Mouse (Mus musculus): ENCODE measurements around the gene Ccdc62.

Gene Ccdc62

GRCm38 (mm10) chr5:123979221-123979979 lies 48.9 kb downstream of the Ccdc62 start:
- no peak for DNase-seq (ENCODE audit: low read depth, low spot score)

- DNase-seq (ENCODE audit: low read depth, low spot score) = no peak
Measured at GRCm38 (mm10) chr5:123979980-123980369, 49.5 kb downstream of the Ccdc62 start.

- DNase-seq (ENCODE audit: low read depth, low spot score) = no peak
Measured at GRCm38 (mm10) chr5:123980521-123981249, 50.2 kb downstream of the Ccdc62 start.

- no peak for DNase-seq (ENCODE audit: low read depth, low spot score)
Measured at GRCm38 (mm10) chr5:123981250-123981554, 50.7 kb downstream of the Ccdc62 start.

- no peak for DNase-seq (ENCODE audit: low read depth, low spot score)
Measured at GRCm38 (mm10) chr5:123982838-123983237, 52.4 kb downstream of the Ccdc62 start.

- no peak for DNase-seq (ENCODE audit: low read depth, low spot score)
Measured at GRCm38 (mm10) chr5:123985434-123985833, 55.0 kb downstream of the Ccdc62 start.

- DNase-seq (ENCODE audit: low read depth, low spot score) = no peak
Measured at GRCm38 (mm10) chr5:123986925-123987324, 56.4 kb downstream of the Ccdc62 start.

- DNase-seq (ENCODE audit: low read depth, low spot score) = no peak
Measured at GRCm38 (mm10) chr5:123987511-123987910, 57.0 kb downstream of the Ccdc62 start.

GRCm38 (mm10) chr5:123989941-123990885 lies 59.7 kb downstream of the Ccdc62 start:
- no peak for DNase-seq (ENCODE audit: low read depth, low spot score)

GRCm38 (mm10) chr5:123991321-123991720 lies 60.8 kb downstream of the Ccdc62 start:
- DNase-seq (ENCODE audit: low read depth, low spot score) = no peak

- DNase-seq (ENCODE audit: low read depth, low spot score) = no peak
Measured at GRCm38 (mm10) chr5:123992193-123992637, 61.7 kb downstream of the Ccdc62 start.

- peak; percentile 48 for DNase-seq (ENCODE audit: low read depth, low spot score)
Measured at GRCm38 (mm10) chr5:123992794-123993193, 62.3 kb downstream of the Ccdc62 start.

- no peak for DNase-seq (ENCODE audit: low read depth, low spot score)
Measured at GRCm38 (mm10) chr5:123993263-123994036, 63.0 kb downstream of the Ccdc62 start.

- DNase-seq (ENCODE audit: low read depth, low spot score) = no peak
Measured at GRCm38 (mm10) chr5:123994468-123994867, 64.0 kb downstream of the Ccdc62 start.

- DNase-seq (ENCODE audit: low read depth, low spot score) = no peak
Measured at GRCm38 (mm10) chr5:123995388-123995787, 64.9 kb downstream of the Ccdc62 start.

GRCm38 (mm10) chr5:123996194-123996593 lies 65.7 kb downstream of the Ccdc62 start:
- no peak for DNase-seq (ENCODE audit: low read depth, low spot score)

- no peak for DNase-seq (ENCODE audit: low read depth, low spot score)
Measured at GRCm38 (mm10) chr5:123996695-123997094, 66.2 kb downstream of the Ccdc62 start.

GRCm38 (mm10) chr5:123997211-123997751 lies 66.8 kb downstream of the Ccdc62 start:
- no peak for DNase-seq (ENCODE audit: low read depth, low spot score)

- no peak for DNase-seq (ENCODE audit: low read depth, low spot score)
Measured at GRCm38 (mm10) chr5:123997811-123998210, 67.3 kb downstream of the Ccdc62 start.

- DNase-seq (ENCODE audit: low read depth, low spot score) = no peak
Measured at GRCm38 (mm10) chr5:123998370-123998769, 67.9 kb downstream of the Ccdc62 start.

GRCm38 (mm10) chr5:124000824-124001223 lies 70.3 kb downstream of the Ccdc62 start:
- DNase-seq (ENCODE audit: low read depth, low spot score) = peak; percentile 85

Data from c-Kit-negative CD71-positive TER-119-positive erythroid progenitor cells, embryonic 14.5 days (primary cell).